Mouse (Mus musculus) thymus, adult 2 months (tissue): ENCODE data around the gene Pigk.

Source experiments
- CTCF ChIP-seq: fragments of 200-500 bp; IDR thresholded peaks from 2 replicates; pipeline ENCODE4 v1.5.1; 2012; ENCODE audit warnings: mild to moderate bottlenecking, control low read depth, low read length, moderate library complexity, borderline replicate concordance; ENCODE audit not compliant: control insufficient read depth, poor library complexity, insufficient read depth; ENCODE audit errors: extremely low read depth
- POLR2A ChIP-seq: fragments of 200-500 bp; IDR thresholded peaks from 2 replicates; pipeline ENCODE4 v1.6.1; 2012; ENCODE audit warnings: mild to moderate bottlenecking, low read length, control low read depth, moderate library complexity; ENCODE audit not compliant: control insufficient read depth, poor library complexity, insufficient read depth; ENCODE audit errors: extremely low read depth

DNA sequence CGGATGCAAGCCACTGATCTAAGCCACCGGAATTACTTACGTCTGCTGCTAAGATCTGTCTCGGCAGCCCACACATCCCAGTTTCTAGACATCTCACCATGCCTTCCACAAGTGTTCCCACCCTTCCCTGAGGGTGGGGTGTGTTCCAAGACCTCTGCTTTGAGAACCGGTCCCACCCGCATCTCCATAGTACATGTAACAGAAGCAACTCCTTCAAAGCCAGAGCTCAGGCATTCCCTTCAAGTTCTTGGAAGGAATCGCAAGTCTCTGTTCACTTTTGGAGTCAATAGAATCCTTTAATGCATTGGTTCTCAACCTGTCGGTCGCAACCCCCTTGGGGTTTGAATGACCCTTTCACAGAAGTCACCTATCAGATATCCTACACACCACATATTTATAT lies 185.0 kb downstream of the Pigk start:
- TF ChIP-seq CTCF: no peak
- TF ChIP-seq POLR2A: no peak
